Mouse (Mus musculus) layer of hippocampus, postnatal 25 days (tissue): ENCODE measurements around the gene Wdr5b. TPM values are rescaled to one million over a fixed set of nuclear protein-coding genes. Genes with fewer than 3 reads are reported as not detected.
"Not testable (repeated sequence)": the region's sequence is repeated elsewhere in the genome, so short reads cannot be mapped to it uniquely, and the experiment has no call there.

Experiments
- DNase-seq, 2 experiments: peaks; one replicate each; pipeline ENCODE4 v3.0.0; 2022; ENCODE audit warnings: mixed read lengths in 2 of 2, low spot score in 1 of 2; ENCODE audit errors: extremely low spot score in 1 of 2
- total RNA-seq, 2 experiments: library from RNA; stranded (reverse); gene quantifications; 2 replicates each; pipeline ENCODE4 v1.2.3; 2021

Wdr5b gene
- total RNA-seq: 1 to 10 TPM; 5.0 to 5.2 TPM

DNA sequence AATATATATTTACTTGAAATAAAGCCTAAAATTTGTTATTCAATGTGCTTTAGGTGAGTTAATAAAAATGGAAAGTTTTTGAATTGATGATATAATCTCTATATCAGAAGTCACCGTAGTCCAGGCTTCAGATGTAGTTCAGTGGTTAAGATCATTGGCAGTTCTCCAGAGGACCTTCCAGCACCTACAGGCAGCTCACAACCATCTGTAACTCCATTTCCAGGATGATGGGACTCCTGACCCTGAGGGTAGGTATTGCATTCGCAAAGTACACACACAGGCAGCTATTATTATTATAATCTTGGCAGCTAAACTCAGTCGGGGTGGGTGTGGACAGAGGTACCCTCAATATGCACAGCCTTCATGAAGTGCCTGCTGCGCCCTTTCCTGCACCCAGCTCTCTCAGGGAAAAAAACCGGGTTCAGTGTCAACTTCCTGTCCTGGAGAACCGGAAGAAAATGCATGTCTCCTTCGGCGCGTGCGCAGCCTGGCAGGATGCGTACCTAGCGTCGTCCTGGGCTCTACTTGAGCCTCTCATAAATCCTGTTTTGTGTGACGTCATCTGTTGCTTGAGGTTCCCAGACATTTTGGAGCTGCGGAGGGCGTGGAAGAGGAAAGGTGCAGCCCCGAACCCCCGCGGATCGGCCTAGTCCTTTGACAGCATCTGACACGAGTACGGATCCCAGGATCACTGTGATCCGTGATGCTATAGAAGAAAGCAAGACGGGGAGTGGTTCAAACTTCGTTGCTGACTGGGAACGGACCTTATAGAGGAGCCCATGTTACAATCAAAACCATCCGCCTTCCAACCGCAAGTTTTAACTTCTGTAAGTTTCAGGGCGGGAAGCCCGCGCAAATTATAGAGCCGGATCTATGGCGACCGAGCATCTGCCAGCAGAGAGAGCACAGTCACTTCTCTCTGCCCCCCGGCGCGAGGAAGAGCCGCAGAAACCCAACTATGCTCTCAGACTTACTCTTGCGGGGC lies at the start of gene Wdr5b:
TSS of gene Wdr5b (plus strand) at position 551 of the 985 bp plus-strand sequence.
- peak; percentile 70 to 80 for DNase-seq

- no peak for DNase-seq
Measured at GRCm38 (mm10) chr16:35992391-35992790, 48.6 kb upstream of the Wdr5b start.

DNA sequence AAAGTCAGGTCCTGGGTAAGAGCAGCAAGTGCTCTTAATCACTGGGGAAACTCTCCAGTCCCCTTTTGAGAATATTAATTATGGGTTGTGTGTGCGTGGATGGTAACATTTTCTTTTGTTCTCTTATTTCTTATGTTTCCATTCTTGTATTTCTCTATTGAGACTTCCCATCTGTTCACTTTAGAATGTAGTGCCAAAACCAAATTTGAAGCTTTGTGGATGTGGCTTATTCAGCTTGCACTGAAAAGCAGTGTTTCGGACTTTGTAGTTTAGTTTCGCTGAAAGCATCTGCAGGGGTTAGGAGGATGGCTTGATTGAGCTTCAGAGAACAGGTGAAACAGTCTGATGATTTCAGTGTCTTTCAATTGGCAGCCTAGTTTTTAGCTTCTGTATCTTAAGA lies 47.7 kb upstream of the Wdr5b start:
- DNase-seq: no peak

- DNase-seq: not testable (repeated sequence)
Measured at GRCm38 (mm10) chr16:35998852-35999251, 42.1 kb upstream of the Wdr5b start.

GRCm38 (mm10) chr16:36008396-36008795 lies 32.6 kb upstream of the Wdr5b start:
- no peak for DNase-seq

- DNase-seq: no peak
Measured at GRCm38 (mm10) chr16:36016335-36016734, 24.7 kb upstream of the Wdr5b start.

- DNase-seq: not testable (repeated sequence)
Measured at GRCm38 (mm10) chr16:36028120-36028519, 12.9 kb upstream of the Wdr5b start.

DNA sequence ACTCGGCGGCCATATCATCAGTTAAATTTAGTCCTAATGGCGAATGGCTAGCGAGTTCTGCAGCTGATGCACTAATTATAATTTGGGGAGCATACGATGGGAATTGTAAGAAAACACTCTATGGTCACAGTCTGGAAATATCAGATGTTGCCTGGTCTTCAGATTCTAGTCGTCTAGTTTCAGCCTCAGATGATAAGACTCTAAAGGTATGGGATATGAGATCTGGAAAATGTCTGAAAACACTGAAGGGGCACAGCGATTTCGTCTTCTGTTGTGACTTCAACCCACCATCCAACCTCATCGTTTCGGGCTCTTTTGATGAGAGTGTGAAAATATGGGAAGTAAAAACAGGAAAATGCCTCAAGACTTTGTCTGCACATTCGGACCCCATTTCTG lies 633 bp downstream of the Wdr5b start:
- DNase-seq: no peak

GRCm38 (mm10) chr16:36043073-36043472 lies 2.1 kb downstream of the Wdr5b start:
- no peak for DNase-seq

GRCm38 (mm10) chr16:36043964-36044363 lies 3.0 kb downstream of the Wdr5b start:
- DNase-seq: no peak

DNA sequence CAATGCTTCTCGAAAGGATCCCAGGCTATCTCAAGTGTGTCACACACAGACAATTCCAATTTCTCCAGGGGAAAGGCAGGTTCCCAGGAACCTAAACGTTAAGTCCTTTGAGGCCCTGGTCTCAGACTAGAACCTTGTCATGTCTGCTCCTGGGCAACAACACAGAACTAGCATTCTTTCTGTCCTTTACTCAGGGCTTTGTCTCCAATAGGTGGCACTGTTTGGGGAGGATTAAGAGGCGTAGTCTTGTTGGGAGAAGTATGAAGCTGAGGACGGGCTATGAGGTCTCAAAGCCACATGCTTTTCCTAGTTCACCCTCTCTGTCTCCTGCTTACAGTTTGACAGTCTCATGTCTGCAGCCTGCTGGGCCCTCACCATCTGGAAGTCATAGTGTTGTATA lies 6.5 kb downstream of the Wdr5b start:
- no peak for DNase-seq

DNA sequence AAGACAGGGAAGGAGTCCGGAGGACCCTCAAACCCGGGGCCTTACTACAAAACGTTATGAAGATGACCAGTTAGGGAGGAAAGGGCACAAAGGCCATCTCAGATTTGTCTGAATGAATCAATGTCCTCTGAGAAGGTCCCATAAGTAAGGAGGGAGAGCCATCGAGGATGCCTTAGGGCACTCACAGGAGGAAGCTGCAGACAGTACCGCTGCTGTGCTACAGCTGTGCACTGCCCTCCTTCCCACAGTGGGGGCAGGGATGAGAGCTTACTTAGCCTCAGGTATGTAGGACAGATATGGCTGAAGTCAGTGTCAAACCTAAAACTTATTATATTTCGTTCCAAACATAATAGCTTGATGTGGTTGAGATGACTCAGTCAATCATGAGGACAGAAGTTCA lies 10.5 kb downstream of the Wdr5b start:
- no peak for DNase-seq

GRCm38 (mm10) chr16:36053524-36054275 lies 12.7 kb downstream of the Wdr5b start:
- DNase-seq: no peak

GRCm38 (mm10) chr16:36054920-36055319 lies 13.9 kb downstream of the Wdr5b start:
- no peak for DNase-seq

GRCm38 (mm10) chr16:36056416-36056815 lies 15.4 kb downstream of the Wdr5b start:
- DNase-seq: no peak

- DNase-seq: no peak
Measured at GRCm38 (mm10) chr16:36057933-36058475, 17.0 kb downstream of the Wdr5b start.

DNA sequence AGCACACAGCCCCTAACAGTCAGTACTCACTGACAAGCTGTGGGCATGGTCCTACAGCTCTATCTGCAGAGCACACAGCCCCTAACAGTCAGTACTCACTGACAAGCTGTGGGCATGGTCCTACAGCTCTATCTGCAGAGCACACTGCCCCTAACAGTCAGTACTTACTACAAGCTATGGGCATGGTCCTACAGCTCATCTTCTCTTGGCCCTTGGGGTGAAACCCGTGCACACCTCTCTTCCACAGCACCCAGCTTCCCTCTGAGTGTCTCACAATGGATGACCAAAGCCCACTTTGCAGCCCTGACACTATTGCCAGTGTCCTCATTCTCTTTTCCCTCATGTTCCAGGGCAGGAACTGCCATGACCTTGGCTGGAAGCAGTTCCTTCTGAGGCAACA lies 21.5 kb downstream of the Wdr5b start:
- not testable (repeated sequence) for DNase-seq

DNA sequence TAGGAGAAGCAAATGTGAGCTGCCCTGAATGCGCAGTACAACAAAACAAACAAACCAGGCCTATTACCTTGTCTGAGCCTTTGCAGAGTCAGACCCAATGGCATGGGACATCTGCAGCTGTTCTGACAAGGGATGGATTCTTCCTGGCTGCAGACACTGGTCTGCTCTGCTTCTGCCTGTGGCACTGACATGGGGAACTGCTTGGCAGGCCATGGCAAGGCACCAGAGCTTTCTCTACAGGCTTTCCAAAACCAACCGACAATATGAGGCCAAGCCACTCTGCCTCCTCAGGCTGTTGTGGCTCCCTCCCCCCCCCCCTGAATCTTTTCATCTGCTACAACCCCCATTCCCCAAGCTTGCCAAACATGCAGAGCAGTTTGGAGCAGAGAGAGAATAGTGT lies 22.3 kb downstream of the Wdr5b start:
- DNase-seq: no peak

DNA sequence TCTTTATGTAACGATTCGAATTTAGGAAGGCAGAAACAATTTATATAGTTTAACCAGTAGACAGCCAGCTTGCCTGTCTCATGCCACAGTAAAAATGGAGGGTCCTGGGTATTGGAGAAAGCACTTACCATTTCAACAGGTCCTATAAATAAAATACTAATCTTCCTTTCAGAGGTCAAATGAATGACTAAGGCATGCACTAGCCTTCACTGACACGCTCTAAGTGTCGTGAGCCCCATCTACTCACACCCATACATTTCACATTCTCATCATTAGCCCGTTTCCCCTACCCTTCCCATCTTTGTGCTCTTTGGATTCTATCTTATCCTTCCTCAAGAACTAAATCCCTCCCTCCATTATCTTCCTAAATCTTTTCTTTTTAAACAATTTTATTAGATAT lies 23.9 kb downstream of the Wdr5b start:
- no peak for DNase-seq

DNA sequence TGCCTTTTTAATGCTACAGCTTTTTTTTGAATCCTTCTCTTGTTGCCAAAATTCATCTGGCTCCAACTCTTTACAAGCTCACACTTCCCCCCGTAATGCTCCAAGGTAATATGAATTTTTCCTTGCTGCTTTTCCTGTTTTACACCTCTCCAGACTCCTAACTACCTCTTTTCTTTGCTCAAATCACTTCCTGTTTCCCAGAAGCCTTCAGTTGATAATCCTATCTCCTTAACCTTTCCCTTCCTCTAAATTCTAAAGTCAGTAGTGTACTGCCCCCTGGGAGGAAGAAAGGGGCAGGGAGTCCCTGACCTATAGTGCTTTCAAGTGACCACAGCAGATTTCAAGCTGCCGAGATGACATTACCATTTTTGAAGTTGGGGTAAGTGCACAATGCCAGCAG lies 26.7 kb downstream of the Wdr5b start:
- no peak for DNase-seq

DNA sequence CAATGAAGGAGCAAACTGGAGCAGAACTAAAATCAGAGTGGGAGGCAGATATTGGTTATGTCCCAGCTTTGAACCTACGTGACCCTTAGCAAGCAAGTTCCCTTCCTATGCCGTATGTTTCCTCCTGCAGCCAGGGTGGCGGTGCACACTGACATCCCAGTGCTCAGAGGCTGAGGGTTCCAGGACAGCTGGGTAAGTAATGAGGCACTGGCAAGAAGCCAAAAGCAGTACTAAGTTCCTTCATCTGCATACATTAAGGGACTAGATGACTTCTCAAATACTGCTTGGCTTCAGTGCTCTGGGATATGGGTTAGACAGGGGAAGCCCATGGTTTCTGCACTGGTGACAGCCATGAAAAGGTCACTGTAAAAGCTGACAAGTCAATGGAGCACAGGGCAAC lies 27.4 kb downstream of the Wdr5b start:
- no peak for DNase-seq
